Mouse (Mus musculus) CH12.LX (cell line): ENCODE results near the gene Brdt. TPM values are rescaled to one million over a fixed set of nuclear protein-coding genes. Genes with fewer than 3 reads are reported as not detected.

Experiments
- DNase-seq: peaks from one replicate; pipeline ENCODE4 v3.0.0-alpha.2; 2013; ENCODE audit errors: extremely low read depth
- H3K27ac ChIP-seq: 2 replicates; pipeline ENCODE4 v1.5.1; 2012; ENCODE audit warnings: low read depth, mild to moderate bottlenecking, control low read depth, moderate library complexity; ENCODE audit not compliant: insufficient read depth
- H3K27me3 ChIP-seq: replicated peaks from 2 replicates; pipeline ENCODE3; 2012; ENCODE audit warnings: inconsistent platforms
- H3K36me3 ChIP-seq, 2 experiments: replicated peaks in 1 of 2; 2 replicates each; pipeline versions ENCODE3 to v1.6.1; 2012; ENCODE audit warnings: inconsistent platforms in 1 of 2, low read length in 1 of 2, mild to moderate bottlenecking in 1 of 2, mixed read lengths in 1 of 2, moderate library complexity in 1 of 2; ENCODE audit not compliant: control insufficient read depth in 1 of 2, insufficient read depth in 1 of 2
- H3K4me1 ChIP-seq, 2 experiments: 2 replicates each; pipeline ENCODE4 v1.6.1; 2012; ENCODE audit warnings: inconsistent platforms in 1 of 2, moderate library complexity in 1 of 2; ENCODE audit not compliant: insufficient read depth in 2 of 2, control insufficient read depth in 1 of 2
- H3K4me2 ChIP-seq: 2 replicates; pipeline ENCODE4 v1.6.1; 2012; ENCODE audit warnings: low read depth, mild to moderate bottlenecking, control low read depth; ENCODE audit not compliant: poor library complexity, insufficient read depth, severe bottlenecking
- H3K4me3 ChIP-seq, 3 experiments: fragments of 150-350 bp in 1 of 3; sonication (generic) in 1 of 3; replicated peaks in 1 of 3; 2 replicates each; pipeline versions ENCODE3 to v1.5.1; 2011 to 2012; ENCODE audit warnings: low read depth in 2 of 3, low read length in 2 of 3, mild to moderate bottlenecking in 2 of 3, moderate library complexity in 2 of 3, control low read depth in 1 of 3, improper control_type of control experiment in 1 of 3, inconsistent platforms in 1 of 3, mixed read lengths in 1 of 3; ENCODE audit not compliant: poor library complexity in 1 of 3
- H3K79me2 ChIP-seq: replicated peaks from 2 replicates; pipeline ENCODE4 v1.6.1; 2012; ENCODE audit warnings: mild to moderate bottlenecking, moderate library complexity; ENCODE audit not compliant: control insufficient read depth, poor library complexity, insufficient read depth, severe bottlenecking; ENCODE audit errors: extremely low read depth
- H3K9ac ChIP-seq: 2 replicates; pipeline ENCODE4 v1.6.1; 2012; ENCODE audit warnings: low read depth, mild to moderate bottlenecking, control low read depth, moderate library complexity; ENCODE audit not compliant: insufficient read depth
- H3K9me3 ChIP-seq: replicated peaks from 2 replicates; pipeline ENCODE3; 2012; ENCODE audit warnings: low read length, inconsistent platforms, mixed read lengths
- BHLHE40 ChIP-seq: IDR thresholded peaks from 2 replicates; pipeline ENCODE4 v1.6.1; 2011; ENCODE audit warnings: mild to moderate bottlenecking, low read depth, low read length, improper control_type of control experiment
- CHD2 ChIP-seq: IDR thresholded peaks from 2 replicates; pipeline ENCODE4 v1.6.1; 2011; ENCODE audit warnings: low read length, improper control_type of control experiment
- CTCF ChIP-seq, 2 experiments: IDR thresholded peaks in 1 of 2; conservative IDR thresholded peaks in 1 of 2; 2 replicates each; pipeline ENCODE4 v1.5.1; 2011 to 2012; ENCODE audit warnings: low read depth in 2 of 2, low read length in 2 of 2, improper control_type of control experiment in 1 of 2, inconsistent platforms in 1 of 2, mild to moderate bottlenecking in 1 of 2, moderate library complexity in 1 of 2
- EP300 ChIP-seq: IDR thresholded peaks from 2 replicates; pipeline ENCODE4 v1.6.1; 2011; ENCODE audit warnings: low read length, improper control_type of control experiment
- IRF4 ChIP-seq: IDR thresholded peaks from 2 replicates; pipeline ENCODE4 v1.6.1; 2014; ENCODE audit warnings: low read depth, mild to moderate bottlenecking, inconsistent platforms, low read length, improper control_type of control experiment
- KAT2A ChIP-seq: IDR thresholded peaks from 2 replicates; pipeline ENCODE4 v1.6.1; 2012; ENCODE audit warnings: low read length, improper control_type of control experiment, inconsistent platforms; ENCODE audit not compliant: insufficient replicate concordance
- MAX ChIP-seq: IDR thresholded peaks from 2 replicates; pipeline ENCODE4 v1.6.1; 2011; ENCODE audit warnings: low read length, improper control_type of control experiment
- MAZ ChIP-seq: IDR thresholded peaks from 2 replicates; pipeline ENCODE4 v1.6.1; 2012; ENCODE audit warnings: low read depth, mild to moderate bottlenecking, inconsistent platforms, low read length, improper control_type of control experiment, moderate library complexity
- MEF2A ChIP-seq: IDR thresholded peaks from 2 replicates; pipeline ENCODE4 v1.6.1; 2014; ENCODE audit warnings: low read depth, mild to moderate bottlenecking, inconsistent platforms, low read length, improper control_type of control experiment, borderline replicate concordance
- MXI1 ChIP-seq: IDR thresholded peaks from 2 replicates; pipeline ENCODE4 v1.6.1; 2011; ENCODE audit warnings: mild to moderate bottlenecking, low read depth, low read length, improper control_type of control experiment
- MYC ChIP-seq: IDR thresholded peaks from 2 replicates; pipeline ENCODE4 v1.6.1; 2011; ENCODE audit warnings: low read depth, mild to moderate bottlenecking, improper control_type of control experiment, low read length
- NELFE ChIP-seq: IDR thresholded peaks from 2 replicates; pipeline ENCODE4 v1.6.1; 2011; ENCODE audit warnings: low read depth, low read length, improper control_type of control experiment
- NRF1 ChIP-seq: IDR thresholded peaks from 2 replicates; pipeline ENCODE4 v1.6.1; 2014; ENCODE audit warnings: low read depth, mild to moderate bottlenecking, inconsistent platforms, low read length, improper control_type of control experiment, moderate library complexity
- PAX5 ChIP-seq: IDR thresholded peaks from 2 replicates; pipeline ENCODE4 v1.6.1; 2012; ENCODE audit warnings: low read length, inconsistent platforms, mixed read lengths
- POLR2A ChIP-seq: IDR thresholded peaks from 2 replicates; pipeline ENCODE4 v1.6.1; 2011; ENCODE audit warnings: low read depth, mild to moderate bottlenecking, improper control_type of control experiment, low read length
- RAD21 ChIP-seq: IDR thresholded peaks from 2 replicates; pipeline ENCODE4 v1.6.1; 2011; ENCODE audit warnings: low read depth, mild to moderate bottlenecking, low read length, improper control_type of control experiment, moderate library complexity
- RCOR1 ChIP-seq: conservative IDR thresholded peaks from 2 replicates; pipeline ENCODE4 v1.6.1; 2012; ENCODE audit warnings: low read depth, mild to moderate bottlenecking, inconsistent platforms, low read length, improper control_type of control experiment
- SMC3 ChIP-seq: IDR thresholded peaks from 2 replicates; pipeline ENCODE4 v1.6.1; 2011; ENCODE audit warnings: low read depth, low read length, improper control_type of control experiment
- TCF12 ChIP-seq: IDR thresholded peaks from 2 replicates; pipeline ENCODE4 v1.6.1; 2014; ENCODE audit warnings: low read depth, mild to moderate bottlenecking, inconsistent platforms, low read length, improper control_type of control experiment
- USF1 ChIP-seq: IDR thresholded peaks from 2 replicates; pipeline ENCODE4 v1.6.1; 2014; ENCODE audit warnings: low read depth, mild to moderate bottlenecking, inconsistent platforms, low read length, improper control_type of control experiment
- ZC3H11A ChIP-seq: IDR thresholded peaks from 2 replicates; pipeline ENCODE4 v1.6.1; 2012; ENCODE audit warnings: low read depth, mild to moderate bottlenecking, inconsistent platforms, low read length, improper control_type of control experiment
- ZKSCAN1 ChIP-seq: IDR thresholded peaks from 2 replicates; pipeline ENCODE4 v1.6.1; 2012; ENCODE audit warnings: low read depth, inconsistent platforms, low read length, improper control_type of control experiment, borderline replicate concordance
- ZNF384 ChIP-seq: IDR thresholded peaks from 2 replicates; pipeline ENCODE4 v1.6.1; 2012; ENCODE audit warnings: low read depth, low read length, improper control_type of control experiment, inconsistent platforms
- dilution Hi-C: fragments of 300-500 bp; cut with MboI; formaldehyde crosslinking; loops from 2 replicates; pipeline ENCODE4 v1.14.3; 2020; ENCODE audit warnings: low sequenced_read_pairs; ENCODE audit not compliant: extremely low pct_unique_long_range_greater_than_20kb, extremely low pct_ligation_motif_present
- in situ Hi-C: fragments of 300-500 bp; cut with MboI; formaldehyde crosslinking; loops from 3 replicates; pipeline ENCODE4 v1.14.3; 2019; ENCODE audit warnings: low sequenced_read_pairs, low pct_ligation_motif_present, low pct_unique_long_range_greater_than_20kb, mixed read lengths
- polyA plus RNA-seq: library from polyadenylated mRNA; unstranded; fragments of >175 nt; gene quantifications from 2 replicates; pipeline ENCODE4 v1.2.1, GENCODE M21; 2012; ENCODE audit warnings: low read depth; ENCODE audit not compliant: insufficient read length
- total RNA-seq, 2 experiments: library from RNA; depleted of rRNA; stranded (reverse); fragments of 300-350 nt in 1 of 2; fragments of >200 nt in 1 of 2; gene quantifications; 2 replicates each; pipeline ENCODE4 v1.2.3; 2012 to 2014

The Brdt gene
- total and polyA plus RNA-seq, 3 experiments = 0.56 to 0.98 (median 0.59) TPM

DNA sequence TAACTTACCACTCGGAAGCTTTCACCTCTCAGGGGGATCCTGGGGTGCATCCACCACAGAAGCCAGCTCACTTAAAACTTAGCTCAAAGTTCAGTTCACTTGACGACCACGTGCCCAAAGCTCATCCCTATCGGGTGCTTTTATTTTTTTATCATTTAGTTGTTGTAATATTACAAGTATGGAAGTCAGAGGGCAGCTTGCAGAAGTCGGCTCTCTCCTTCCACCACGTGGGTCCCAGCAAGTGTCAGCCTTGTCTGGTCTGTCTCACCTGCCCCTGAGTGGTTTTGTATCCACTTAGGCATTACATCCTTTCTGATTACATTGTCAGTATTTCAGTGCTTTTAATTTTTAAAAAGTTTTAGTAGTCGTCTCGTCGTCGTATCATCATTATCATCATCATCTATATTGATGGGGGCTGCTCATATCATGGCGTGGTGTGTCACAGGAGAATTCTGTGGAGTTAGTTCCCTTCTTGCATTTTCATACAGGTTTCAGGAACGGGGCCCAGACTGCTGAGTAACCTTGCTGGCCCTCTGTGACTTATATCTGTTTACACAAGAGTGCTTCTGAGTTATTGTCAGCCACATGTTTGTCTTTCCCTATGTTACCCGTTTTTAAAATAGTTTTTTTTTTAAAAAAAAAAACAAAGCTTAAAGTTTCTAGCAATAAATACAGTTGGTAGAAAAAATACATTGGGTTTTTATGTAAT is 26.7 kb upstream of the Brdt start:
- no peak overlapping the region for H3K4me2 ChIP-seq
- no peaks in the 10 kb centered on the region for H3K79me2 ChIP-seq
- in situ Hi-C loops = loop anchor here (25.0 kb wide), 1 partner anchor 492 kb away; no protein-coding TSS in a partner anchor
- no peaks in the 10 kb centered on the region for H3K9me3 ChIP-seq
- TF ChIP-seq ZKSCAN1 (no peak), MAZ (no peak), BHLHE40 (no peak), CTCF (conservative IDR thresholded peaks at IDR 0.05 in 1 of 2, IDR thresholded peaks at IDR 0.05 in 1 of 2; ENCODE audit: low read depth in 2 of 2, low read length in 2 of 2) (no peak), SMC3 (no peak), MEF2A (no peak), NELFE (no peak), PAX5 (no peak), KAT2A (no peak), RCOR1 (no peak), ZC3H11A (no peak), POLR2A (no peak), NRF1 (no peak), IRF4 (no peak), MYC (no peak), RAD21 (no peak), CHD2 (no peak), MXI1 (no peak), EP300 (no peak)
- DNase-seq = no peak
- no peak overlapping the region for H3K27ac ChIP-seq
- H3K27me3 ChIP-seq = no peaks in the 10 kb centered on the region
- H3K4me3 ChIP-seq = no peak overlapping the region
- no peak overlapping the region for H3K9ac ChIP-seq
- peaks cover 0 to 10% of the 10 kb centered on the region in 2 experiments; a peak in 2 of 4 replicates for H3K4me1 ChIP-seq
- H3K36me3 ChIP-seq = no peaks in the 10 kb centered on the region
- dilution Hi-C loops = no loop called here

DNA sequence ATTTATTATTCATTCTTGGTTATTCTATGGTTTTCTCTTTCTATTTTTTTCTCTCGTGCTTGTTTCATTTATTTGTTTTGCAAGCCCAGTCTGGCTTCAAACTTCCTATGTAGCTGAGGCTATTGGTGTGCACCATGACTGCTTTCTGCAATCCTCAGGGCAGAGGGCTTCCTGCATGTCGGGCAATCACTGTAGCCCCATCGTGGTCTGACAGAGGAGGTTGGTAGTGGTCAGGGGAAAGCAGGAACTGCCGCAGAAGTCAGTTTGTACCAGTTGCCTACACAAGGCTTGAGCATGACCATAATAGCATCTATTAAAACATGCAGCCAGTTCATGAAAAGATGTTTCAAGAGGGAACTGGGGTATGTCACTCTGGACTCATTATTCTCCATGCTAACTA is 23.5 kb upstream of the Brdt start:
- DNase-seq = no peak
- Histone ChIP-seq H3K36me3 (no peaks in the 10 kb centered on the region), H3K9me3 (no peaks in the 10 kb centered on the region), H3K79me2 (no peaks in the 10 kb centered on the region), H3K27ac (no peak overlapping the region), H3K9ac (no peak overlapping the region), H3K4me2 (no peak overlapping the region), H3K4me1 (peaks cover 0 to 10% of the 10 kb centered on the region in 2 experiments; a peak in 2 of 4 replicates), H3K27me3 (no peaks in the 10 kb centered on the region), H3K4me3 (no peak overlapping the region)
- no peak for TF ChIP-seq CTCF (conservative IDR thresholded peaks at IDR 0.05 in 1 of 2, IDR thresholded peaks at IDR 0.05 in 1 of 2; ENCODE audit: low read depth in 2 of 2, low read length in 2 of 2)
- TF ChIP-seq ZKSCAN1 = no peak
- TF ChIP-seq EP300 = no peak
- no peak for TF ChIP-seq MAX
- no peak for TF ChIP-seq POLR2A
- TF ChIP-seq BHLHE40 = no peak
- no peak for TF ChIP-seq TCF12
- TF ChIP-seq USF1 = no peak
- TF ChIP-seq ZNF384 = no peak
- dilution Hi-C loops (no loop called here), in situ Hi-C loops (loop anchor here (25.0 kb wide), 1 partner anchor 495 kb away; no protein-coding TSS in a partner anchor)
